Mouse (Mus musculus) MEL (cell line): ENCODE measurements around the gene Akt3.

Experiments used
- CHD2 ChIP-seq: IDR thresholded peaks from 2 replicates; pipeline ENCODE4 v1.6.1; 2011; ENCODE audit warnings: low read length, improper control_type of control experiment
- CTCF ChIP-seq, 3 experiments: IDR thresholded peaks in 2 of 3; conservative IDR thresholded peaks in 1 of 3; 2 replicates each; pipeline ENCODE4 v1.5.1; 2011 to 2012; ENCODE audit warnings: low read length in 3 of 3, low read depth in 2 of 3, mild to moderate bottlenecking in 2 of 3, improper control_type of control experiment in 1 of 3, inconsistent platforms in 1 of 3, mixed read lengths in 1 of 3, moderate library complexity in 1 of 3; ENCODE audit not compliant: control insufficient read depth in 1 of 3, insufficient read depth in 1 of 3, poor library complexity in 1 of 3, severe bottlenecking in 1 of 3
- ELF1 ChIP-seq: IDR thresholded peaks from 2 replicates; pipeline ENCODE4 v1.6.1; 2014; ENCODE audit warnings: low read depth, mild to moderate bottlenecking, inconsistent platforms, low read length, improper control_type of control experiment, moderate library complexity
- ETS1 ChIP-seq: IDR thresholded peaks from 2 replicates; pipeline ENCODE4 v1.6.1; 2012; ENCODE audit warnings: low read depth, mild to moderate bottlenecking, inconsistent platforms, low read length, improper control_type of control experiment, moderate library complexity
- MAFK ChIP-seq: IDR thresholded peaks from 2 replicates; pipeline ENCODE4 v1.6.1; 2011; ENCODE audit warnings: low read depth, mild to moderate bottlenecking, low read length, improper control_type of control experiment, borderline replicate concordance
- MAZ ChIP-seq: IDR thresholded peaks from 2 replicates; pipeline ENCODE4 v1.6.1; 2012; ENCODE audit warnings: low read depth, mild to moderate bottlenecking, inconsistent platforms, low read length, improper control_type of control experiment
- POLR2A ChIP-seq, 2 experiments: IDR thresholded peaks; 2 replicates each; pipeline ENCODE4 v1.6.1; 2011 to 2012; ENCODE audit warnings: low read length in 2 of 2, mild to moderate bottlenecking in 2 of 2, control low read depth in 1 of 2, improper control_type of control experiment in 1 of 2, low read depth in 1 of 2, moderate library complexity in 1 of 2; ENCODE audit not compliant: control insufficient read depth in 1 of 2, insufficient read depth in 1 of 2, poor library complexity in 1 of 2
- SMC3 ChIP-seq: IDR thresholded peaks from 2 replicates; pipeline ENCODE4 v1.6.1; 2011; ENCODE audit warnings: low read depth, low read length, improper control_type of control experiment
- TAL1 ChIP-seq: IDR thresholded peaks from 2 replicates; pipeline ENCODE4 v1.6.1; 2012; ENCODE audit warnings: mild to moderate bottlenecking, inconsistent platforms, low read length, moderate library complexity, mixed read lengths
- TCF12 ChIP-seq: IDR thresholded peaks from 2 replicates; pipeline ENCODE4 v1.6.1; 2014; ENCODE audit warnings: low read depth, mild to moderate bottlenecking, inconsistent platforms, low read length, improper control_type of control experiment, moderate library complexity
- USF1 ChIP-seq: IDR thresholded peaks from 2 replicates; pipeline ENCODE4 v1.6.1; 2014; ENCODE audit warnings: low read depth, mild to moderate bottlenecking, inconsistent platforms, low read length, improper control_type of control experiment, moderate library complexity
- ZC3H11A ChIP-seq: IDR thresholded peaks from 2 replicates; pipeline ENCODE4 v1.6.1; 2012; ENCODE audit warnings: low read depth, mild to moderate bottlenecking, inconsistent platforms, low read length, improper control_type of control experiment
- ZNF384 ChIP-seq: IDR thresholded peaks from 2 replicates; pipeline ENCODE4 v1.6.1; 2012; ENCODE audit warnings: low read depth, mild to moderate bottlenecking, inconsistent platforms, low read length, improper control_type of control experiment

DNA sequence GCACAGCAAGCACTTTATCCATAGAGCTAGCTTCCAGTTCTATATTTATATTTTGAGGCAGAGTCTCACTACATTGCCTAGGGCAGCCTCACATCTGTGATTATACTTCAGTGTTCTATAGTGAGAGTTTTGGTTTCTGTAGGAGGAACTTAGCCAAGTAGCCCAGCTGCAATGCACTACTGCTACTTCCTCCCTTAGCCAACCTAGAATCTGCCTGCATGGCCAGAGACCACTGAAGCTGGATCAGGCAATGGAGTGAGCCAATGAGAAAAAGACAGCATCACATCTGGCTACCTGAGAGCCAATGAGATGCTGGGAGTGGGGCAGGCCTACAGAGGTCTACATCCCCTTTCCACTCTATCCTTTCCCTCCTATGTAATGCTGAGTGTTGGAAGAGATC, 192.3 kb downstream of the Akt3 start:
- no peak for TF ChIP-seq CHD2
- no peak for TF ChIP-seq CTCF (IDR thresholded peaks at IDR 0.05 in 2 of 3, conservative IDR thresholded peaks at IDR 0.05 in 1 of 3; ENCODE audit: control insufficient read depth in 1 of 3, insufficient read depth in 1 of 3, low read depth in 2 of 3, low read length in 3 of 3, poor library complexity in 1 of 3, severe bottlenecking in 1 of 3)
- TF ChIP-seq MAZ: no peak
- no peak for TF ChIP-seq USF1
- TF ChIP-seq MAFK: no peak
- no peak for TF ChIP-seq ELF1
- TF ChIP-seq SMC3: no peak
- no peak for TF ChIP-seq ZNF384
- TF ChIP-seq POLR2A (IDR thresholded peaks at IDR 0.05; ENCODE audit: control insufficient read depth in 1 of 2, insufficient read depth in 1 of 2, low read depth in 1 of 2, low read length in 2 of 2, poor library complexity in 1 of 2): no peak
- no peak for TF ChIP-seq TCF12
- no peak for TF ChIP-seq TAL1
- TF ChIP-seq ETS1: no peak
- TF ChIP-seq ZC3H11A: no peak
